Mouse (Mus musculus): ENCODE measurements around the gene Slc45a3.

GRCm38 (mm10) chr1:132001880-132002330, 39.1 kb downstream of the Slc45a3 start:
- no peak for TF ChIP-seq CTCF (IDR thresholded peaks at IDR 0.05; ENCODE audit: borderline replicate concordance, insufficient read depth, low read depth, low read length)
- no peak for TF ChIP-seq POLR2A (IDR thresholded peaks at IDR 0.05; ENCODE audit: borderline replicate concordance, insufficient read depth, low read length)
